Mouse (Mus musculus): ENCODE data around the gene Serpinb9b. TPM values are rescaled to one million over a fixed set of nuclear protein-coding genes. Genes with fewer than 3 reads are reported as not detected.
"Not testable (repeated sequence)": the region's sequence is repeated elsewhere in the genome, so short reads cannot be mapped to it uniquely, and the experiment has no call there.

Serpinb9b gene
- polyA plus RNA-seq (2012; rRNA removed): 0.05 TPM in 1 of 2 replicates, not detected in the other

DNA sequence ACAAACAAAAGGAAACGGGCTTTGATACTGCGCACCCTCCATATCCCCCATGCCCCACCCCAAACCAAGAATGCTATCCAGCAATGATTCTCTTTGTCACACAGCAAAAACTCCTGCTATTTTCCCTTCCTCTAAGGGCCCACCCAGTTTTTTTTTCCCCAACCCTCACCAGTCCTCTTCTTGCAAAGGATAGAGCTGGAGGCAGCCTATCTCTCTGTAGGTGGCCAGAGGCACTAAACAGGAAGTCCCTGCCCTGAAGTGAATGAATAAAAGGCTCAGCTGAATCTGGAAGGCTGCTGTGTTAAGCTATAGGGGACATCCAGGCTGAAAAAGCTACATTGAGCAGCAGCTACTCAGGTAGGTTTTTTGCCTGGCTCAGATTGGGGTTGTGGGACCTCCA lies at the start of gene Serpinb9b:
Serpinb9b (plus strand) TSS at position 173 of the 400 bp plus-strand sequence.
- no peak for DNase-seq (ENCODE audit: low read depth, low spot score)
- 56% methylated on average over 2 of the region's 2 CpGs for WGBS

DNA sequence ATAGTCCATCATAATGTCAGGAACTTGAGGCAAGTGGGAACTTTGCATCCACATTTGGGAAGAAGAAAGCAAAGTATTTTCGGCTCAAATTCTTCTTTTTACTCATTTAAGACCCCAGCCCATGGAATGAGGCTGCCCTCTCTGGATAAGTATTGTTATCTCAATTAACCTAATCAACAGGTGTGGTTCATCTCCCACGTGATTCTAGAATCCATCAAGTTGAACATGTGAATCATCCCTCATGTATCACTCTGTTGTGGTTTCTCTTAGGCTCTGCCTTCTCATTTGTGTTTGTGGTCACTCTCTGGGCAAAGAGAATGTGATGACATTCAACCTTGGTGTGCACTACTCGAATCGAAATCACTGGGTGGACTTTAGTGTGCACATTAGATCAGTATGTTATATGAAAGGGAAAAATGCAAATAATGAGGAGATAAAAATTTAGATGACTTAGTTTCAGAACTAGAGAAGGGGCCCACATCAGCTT lies 44.6 kb upstream of the Serpinb9b start:
- WGBS: 76% methylated on average over 4 of the region's 4 CpGs
- no peak for DNase-seq (ENCODE audit: low read depth, low spot score)

DNA sequence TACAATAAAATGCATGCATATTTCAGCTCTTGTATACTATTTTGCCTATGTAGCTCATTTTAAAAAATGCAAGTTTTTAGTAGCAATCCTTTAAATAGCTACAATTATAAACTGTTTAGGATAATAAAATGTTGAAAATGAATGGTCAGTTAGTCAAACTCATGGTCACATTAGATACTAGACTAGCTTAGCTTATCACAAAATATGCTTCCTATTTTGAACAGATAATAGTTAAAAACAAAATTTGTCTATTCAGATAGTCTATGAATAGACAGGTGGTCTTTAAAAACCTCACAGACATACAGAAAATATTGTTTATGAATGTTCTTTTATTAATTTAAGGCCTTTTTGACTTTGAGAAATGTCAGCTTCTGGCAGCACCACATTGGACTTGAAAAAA lies 41.0 kb upstream of the Serpinb9b start:
- no peak for DNase-seq (ENCODE audit: low read depth, low spot score)

DNA sequence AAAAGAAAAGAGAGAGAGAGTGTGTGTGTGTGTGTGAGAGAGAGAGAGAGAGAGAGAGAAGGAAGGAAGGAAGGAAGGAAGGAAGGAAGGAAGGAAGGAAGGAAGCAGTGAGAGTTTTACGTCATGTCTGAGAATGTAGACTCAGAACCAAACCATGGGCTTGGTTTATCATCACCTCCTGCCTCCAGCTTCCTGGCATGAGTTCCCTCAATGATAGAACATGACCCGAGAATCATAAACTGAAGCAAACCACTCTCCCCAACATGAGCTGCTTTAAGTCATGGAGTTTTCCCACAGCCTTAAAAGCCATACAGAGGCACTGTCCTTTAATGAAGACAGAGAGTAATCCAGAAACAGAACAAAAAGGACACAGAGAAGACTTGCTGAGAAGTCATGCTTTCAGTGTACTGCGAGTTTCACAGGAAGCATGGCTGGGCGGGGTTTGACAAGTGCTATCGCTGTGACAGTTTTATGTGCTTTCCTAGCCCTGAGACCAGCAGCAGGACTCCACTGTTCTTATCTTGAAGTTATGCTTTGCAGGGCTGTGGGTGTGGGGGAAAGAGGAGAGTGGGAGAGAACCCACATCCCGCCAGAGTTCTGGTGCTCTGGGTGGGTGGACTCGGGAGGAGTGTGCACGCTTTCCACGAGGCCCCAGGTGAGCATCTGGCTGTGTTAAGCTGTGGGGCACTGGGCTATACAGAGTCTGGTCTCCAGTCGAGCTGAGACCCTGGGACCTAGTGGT lies 33.9 kb upstream of the Serpinb9b start:
- 18% methylated on average over 10 of the region's 10 CpGs for WGBS
- DNase-seq (ENCODE audit: low read depth, low spot score): no peak

DNA sequence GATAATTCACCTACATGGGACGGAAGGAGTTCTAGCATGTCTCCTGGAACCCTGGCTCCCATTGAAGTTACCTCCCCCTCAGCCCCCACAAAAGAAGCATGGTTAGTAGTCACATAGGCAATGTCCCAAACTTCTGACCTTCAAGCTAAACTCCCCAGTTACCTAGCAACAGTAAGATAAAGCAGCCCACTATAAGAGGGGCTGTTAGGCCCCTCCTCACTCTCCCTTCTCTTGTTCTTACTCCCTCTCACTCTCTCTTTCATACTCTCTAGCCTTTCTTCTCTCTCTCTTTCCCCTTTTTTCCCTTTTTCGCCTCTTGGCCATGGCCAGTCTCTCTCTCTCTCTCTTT lies 33.3 kb upstream of the Serpinb9b start:
- no peak for DNase-seq (ENCODE audit: low read depth, low spot score)
- WGBS: 79% methylated on average over 2 of the region's 2 CpGs

DNA sequence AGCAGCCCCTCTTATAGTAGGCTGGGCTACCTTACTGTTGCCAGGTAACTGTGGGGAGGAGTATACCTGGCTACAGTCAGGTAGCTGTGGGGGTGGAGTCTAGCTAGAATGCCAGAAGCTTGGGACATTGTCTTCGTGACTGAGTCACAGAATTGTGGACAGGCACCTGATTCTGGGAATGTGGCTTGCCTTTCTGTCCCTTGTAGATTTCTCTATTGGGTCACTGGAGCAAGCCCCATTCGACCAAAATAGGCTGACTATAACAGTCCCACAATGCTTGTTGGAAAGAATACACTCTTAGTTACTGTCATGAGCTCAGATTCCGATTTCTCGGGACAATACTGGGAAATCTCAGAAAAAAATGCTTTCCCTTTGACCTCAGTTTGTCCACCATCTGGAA lies 32.2 kb upstream of the Serpinb9b start:
- 58% methylated on average over 4 of the region's 4 CpGs for WGBS
- DNase-seq (ENCODE audit: low read depth, low spot score): no peak

DNA sequence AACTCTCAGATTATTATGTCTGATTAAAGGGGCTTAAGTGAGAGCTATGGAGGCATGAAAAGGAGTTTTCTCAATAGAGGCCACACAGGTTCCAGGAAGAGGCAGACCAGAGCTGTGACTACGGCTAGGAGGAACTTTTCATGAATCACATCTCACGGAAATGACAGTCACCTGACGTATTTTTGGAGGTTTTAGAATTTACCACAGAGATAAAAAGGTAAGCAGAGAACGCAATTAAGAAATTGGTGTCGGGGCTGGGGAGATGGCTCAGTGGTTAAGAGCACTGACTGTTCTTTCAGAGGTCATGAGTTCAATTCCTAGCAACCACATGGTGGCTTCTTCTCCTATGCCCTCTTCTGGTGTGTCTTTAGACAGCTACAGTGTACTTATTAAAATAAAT lies 25.9 kb upstream of the Serpinb9b start:
- DNase-seq (ENCODE audit: low read depth, low spot score): no peak
- 91% methylated on average over 5 of the region's 5 CpGs for WGBS

DNA sequence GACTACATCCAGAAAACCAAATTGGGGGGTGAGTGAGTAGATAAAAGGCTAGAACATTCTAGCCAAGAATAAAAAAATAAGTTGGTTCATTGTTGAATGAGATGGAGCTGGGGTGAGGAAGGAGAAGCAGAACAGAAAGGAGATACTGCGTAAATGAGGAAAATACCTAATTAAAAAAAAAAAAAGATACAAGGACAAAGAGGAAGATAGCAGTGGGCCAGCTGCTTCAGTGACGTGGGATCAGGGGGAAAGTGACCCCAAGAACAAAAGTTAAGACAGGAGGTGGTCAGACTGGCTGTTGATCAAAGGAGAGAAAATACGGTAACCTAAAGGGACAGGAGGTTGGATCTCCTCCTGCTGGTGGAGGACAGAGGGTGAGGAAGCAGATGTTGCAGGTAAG lies 24.3 kb upstream of the Serpinb9b start, which contains the start of gene Serpinb9:
Serpinb9 (plus strand) TSS at position 301 of the 400 bp plus-strand sequence.
- 95% methylated on average over 3 of the region's 3 CpGs for WGBS
- no peak for DNase-seq (ENCODE audit: low read depth, low spot score)

DNA sequence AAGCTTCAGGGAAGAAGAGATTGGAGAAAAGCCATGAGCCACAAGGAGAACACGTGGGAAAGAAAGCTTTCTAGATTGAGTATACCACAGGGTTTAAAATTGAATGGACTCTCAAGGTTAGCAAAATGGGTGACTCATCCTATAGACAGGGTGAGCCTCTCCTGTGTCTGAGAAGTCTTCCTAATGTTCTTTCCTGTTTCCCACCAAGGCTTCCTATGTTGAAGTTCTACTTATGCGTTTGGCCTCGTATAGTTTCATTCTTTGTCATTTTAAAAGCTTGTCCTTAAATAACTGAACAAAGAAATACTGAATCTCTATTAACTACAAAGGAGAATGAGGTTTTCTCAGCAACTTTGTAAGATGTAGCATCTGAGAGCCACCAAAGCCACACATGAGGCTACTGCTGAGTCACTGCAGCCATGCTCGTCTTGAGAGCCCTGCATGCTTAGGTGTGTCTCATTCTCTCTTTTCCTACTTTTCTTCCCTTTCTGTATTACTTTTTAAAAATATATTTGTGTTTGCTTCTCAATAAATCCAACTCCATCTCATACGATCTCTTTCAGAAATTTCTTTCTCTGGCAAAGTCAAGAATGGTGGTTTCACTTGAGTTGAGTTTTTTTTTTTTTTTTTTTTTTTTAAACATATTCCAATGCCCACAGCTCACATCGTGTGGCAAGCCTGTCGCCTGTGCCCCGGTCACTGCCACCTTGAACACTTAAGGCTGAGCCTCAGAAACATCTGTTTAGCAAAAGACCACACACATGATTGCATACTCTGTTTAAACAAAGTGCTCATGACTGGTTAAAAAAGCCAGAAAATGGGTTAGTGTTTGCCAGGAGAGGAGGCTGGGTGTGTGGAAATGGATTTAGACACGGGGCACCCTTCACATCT lies 23.4 kb upstream of the Serpinb9b start:
- no peak for DNase-seq (ENCODE audit: low read depth, low spot score)
- 40% methylated on average over 9 of the region's 9 CpGs for WGBS

DNA sequence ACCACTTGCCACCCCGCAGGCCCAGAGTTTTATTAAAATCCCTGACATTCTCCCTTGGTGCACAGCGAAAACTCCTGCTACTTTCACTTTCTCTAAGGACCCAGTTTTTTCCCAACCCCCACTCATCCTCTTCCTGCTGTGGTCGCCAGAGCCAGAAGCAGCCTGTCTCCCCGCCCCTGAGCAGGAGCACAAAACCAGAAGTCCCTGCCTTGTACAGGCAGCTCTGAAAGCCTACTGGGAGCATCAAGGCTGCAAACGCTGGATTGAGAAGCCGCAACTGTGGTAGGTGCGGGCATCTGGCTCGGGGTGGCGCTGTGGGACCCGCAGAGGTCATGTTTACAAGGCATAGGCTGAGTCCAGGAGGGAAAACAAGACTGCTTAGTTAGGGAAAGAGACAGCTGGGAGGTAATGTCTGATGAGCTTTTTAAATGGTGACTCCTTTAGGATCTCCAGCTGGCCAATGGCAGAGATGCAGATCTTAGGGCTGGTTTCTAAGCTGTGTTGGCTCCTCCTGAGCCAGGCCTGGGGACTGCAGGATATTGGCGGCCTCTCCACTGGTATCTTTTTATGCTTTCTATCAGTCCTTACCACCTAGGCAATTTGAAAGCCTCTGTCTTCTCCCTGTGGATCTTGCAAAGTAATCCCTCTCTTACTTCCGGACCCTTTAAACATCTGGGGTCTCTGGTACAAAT lies 22.7 kb upstream of the Serpinb9b start:
- 9% methylated on average over 12 of the region's 12 CpGs for WGBS
- DNase-seq (ENCODE audit: low read depth, low spot score): peak; percentile 48

DNA sequence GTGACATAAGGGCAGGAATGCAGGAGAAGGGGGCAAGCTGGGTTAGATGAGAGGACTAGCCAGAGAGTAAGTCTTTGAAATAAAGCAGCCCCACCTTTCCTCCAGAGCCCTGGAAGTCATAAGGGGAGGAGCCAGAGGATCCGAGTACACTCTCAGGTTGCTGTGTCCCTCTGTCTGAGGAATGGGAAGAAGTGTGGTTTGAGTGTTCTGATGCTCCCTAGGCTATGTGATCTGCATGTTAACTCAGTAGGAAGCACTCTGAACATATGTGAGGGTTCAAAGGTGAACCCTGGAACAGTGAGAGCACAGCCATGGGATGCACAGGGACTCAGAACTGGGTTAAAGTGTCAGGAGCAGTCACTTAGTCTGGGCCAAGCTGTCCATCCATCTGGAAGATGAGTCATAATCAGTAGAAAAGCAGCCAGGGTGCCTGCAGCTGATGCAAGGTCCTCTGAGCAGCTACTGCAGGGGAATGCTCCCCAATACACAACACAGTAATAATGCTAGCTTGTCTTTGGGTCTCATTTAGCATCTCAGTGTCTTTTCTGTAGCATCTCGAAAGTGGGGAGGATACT lies 21.6 kb upstream of the Serpinb9b start:
- no peak for DNase-seq (ENCODE audit: low read depth, low spot score)
- 54% methylated on average over 2 of the region's 2 CpGs for WGBS

DNA sequence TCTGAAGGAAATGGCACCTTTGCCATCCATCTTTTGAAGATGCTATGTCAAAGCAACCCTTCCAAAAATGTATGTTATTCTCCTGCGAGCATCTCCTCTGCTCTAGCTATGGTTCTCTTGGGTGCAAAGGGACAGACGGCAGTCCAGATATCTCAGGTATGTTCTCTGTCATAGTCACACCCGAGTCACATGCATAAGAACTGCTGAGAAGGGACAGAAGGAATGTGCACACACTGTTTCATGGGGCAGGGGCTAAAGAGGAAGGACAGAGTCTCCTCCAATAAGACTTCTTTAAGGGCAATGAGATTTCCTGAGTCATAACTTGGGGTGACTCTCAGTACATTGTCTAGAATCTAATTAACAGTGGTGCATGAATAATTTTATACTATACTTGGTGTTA lies 20.7 kb upstream of the Serpinb9b start:
- WGBS: 84% methylated on average over 3 of the region's 3 CpGs
- no peak for DNase-seq (ENCODE audit: low read depth, low spot score)

DNA sequence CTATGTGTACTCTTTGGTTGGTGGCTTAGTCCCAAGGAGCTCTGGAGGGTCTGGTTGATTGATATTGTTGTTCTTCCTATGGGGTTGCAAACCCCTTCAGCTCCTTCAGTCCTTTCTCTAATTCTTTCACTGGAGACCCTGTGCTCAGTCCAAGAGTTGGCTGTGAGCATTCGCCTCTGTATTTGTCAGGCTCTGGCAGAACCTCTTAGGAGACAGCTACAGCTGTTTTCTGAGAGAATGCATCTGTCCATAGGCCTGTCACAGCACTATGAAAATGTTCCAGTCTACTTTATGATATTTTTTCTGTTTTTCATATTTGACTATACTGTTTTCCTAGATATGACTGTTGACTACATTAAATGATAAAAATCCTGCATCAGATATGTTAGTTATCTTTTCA lies 14.8 kb upstream of the Serpinb9b start:
- 85% methylated on average over 1 of the region's 1 CpGs for WGBS

DNA sequence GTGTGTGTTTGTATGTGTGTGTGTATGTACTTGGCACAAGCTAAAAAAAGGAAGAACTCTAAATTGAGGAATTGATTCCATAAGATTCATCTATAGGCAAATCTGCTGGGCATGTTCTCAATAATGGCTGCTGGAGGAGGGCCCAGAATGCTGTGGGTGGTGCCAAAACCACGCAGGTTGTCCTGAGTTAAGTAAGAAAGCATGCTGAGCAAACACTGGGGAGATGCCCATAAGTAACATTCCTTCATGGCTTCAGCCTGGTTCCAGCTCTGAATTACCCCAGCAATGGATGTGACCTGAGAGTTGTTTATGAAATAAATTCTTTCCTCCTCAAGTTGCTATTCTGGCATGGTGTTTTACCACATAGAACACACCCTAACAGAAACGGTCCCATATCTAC lies 13.9 kb upstream of the Serpinb9b start:
- 30% methylated on average over 2 of the region's 2 CpGs for WGBS

More for the DNA sequence above, 14.8 kb upstream of the Serpinb9b start:
- no peak for DNase-seq (ENCODE audit: low read depth, low spot score)

DNA sequence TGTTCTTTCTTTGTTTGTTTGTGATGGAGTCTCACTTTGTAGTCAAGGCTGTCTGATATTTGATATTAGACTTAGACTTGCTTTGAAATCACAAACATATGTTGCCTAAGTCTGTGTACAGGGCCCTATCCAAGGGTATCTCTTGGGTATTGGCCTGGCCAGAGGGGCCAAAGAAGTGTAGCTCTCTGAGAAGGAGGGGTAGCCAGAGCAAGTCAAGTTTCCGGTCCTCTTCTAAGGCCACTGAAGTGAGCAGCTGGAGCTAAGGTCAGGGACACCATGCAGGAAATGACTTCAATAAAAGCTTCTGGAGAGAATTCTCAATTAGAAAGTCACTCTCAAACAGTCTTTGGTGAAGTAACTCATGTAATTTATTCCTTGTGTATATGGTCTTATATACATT lies 4.8 kb upstream of the Serpinb9b start:
- 88% methylated on average over 1 of the region's 1 CpGs for WGBS
- no peak for DNase-seq (ENCODE audit: low read depth, low spot score)

More for the DNA sequence above, 13.9 kb upstream of the Serpinb9b start:
- no peak for DNase-seq (ENCODE audit: low read depth, low spot score)

DNA sequence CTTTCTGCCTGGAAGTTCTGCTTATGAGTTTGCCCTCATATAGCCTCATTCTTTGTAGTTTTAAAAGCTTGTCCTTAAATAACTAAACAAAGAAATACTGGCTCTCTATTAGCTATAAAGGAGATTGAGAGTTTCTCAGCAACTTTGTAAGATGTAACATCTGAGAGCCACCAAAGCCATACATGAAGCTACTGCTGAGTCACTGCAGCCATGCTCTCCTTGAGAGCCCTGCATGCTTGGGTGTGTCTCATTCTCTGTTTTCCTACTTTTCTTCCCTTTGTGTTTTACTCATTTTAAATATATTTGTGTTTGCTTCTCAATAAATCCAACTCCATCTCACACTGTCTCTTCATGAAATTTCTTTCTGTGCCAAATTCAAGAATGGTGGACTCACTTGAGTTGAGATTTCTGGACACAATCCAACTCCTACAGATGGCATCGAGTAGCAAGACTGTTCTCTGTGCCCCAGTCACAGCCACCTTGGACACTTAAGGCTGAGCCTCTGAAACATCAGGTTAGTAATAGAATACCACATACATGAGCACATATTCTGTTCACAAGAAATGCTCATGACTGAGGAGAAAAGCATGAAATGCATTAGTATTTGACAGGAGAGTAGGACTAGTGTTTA lies 674 bp upstream of the Serpinb9b start:
- DNase-seq (ENCODE audit: low read depth, low spot score): no peak
- 35% methylated on average over 1 of the region's 1 CpGs for WGBS

DNA sequence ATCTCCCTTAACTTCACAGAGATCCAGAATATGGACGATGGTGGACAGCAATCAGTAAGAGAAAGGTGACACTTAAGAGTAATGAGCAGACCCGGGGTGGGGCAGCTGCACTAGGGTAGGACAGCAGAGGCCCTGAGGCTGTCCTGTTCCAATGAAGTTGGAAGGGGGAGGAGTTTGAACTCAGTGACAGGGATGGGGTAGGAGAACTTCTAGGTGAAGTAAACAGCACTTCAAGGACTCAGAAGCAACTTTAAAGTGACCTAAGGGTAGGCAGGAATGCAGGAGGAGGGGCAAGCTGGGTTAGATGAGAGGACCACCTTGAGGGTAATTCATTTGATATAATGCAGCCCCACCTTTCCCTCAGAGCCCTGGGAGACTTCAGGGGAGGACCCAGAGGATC lies 930 bp downstream of the Serpinb9b start:
- 17% methylated on average over 2 of the region's 2 CpGs for WGBS
- DNase-seq (ENCODE audit: low read depth, low spot score): no peak

DNA sequence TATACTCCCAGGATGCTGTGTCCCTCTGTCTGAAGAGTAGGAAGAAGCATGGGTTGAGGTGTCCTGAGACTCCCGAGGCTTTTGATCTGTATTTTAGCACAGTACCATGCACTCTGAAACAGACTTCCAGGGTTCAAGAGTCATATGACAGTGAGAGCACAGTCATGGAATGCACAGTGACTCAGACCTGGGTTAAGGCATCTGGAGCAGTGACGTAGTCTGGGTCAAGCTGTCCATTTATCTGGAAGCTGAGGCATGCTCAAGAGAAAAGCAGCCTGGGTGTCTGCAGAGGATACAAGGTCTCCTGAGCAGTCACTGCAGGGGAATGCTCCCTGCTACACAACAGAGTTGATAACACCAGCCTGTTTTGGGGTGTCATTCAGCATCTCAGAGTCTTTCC lies 1.3 kb downstream of the Serpinb9b start:
- DNase-seq (ENCODE audit: low read depth, low spot score): no peak
- 37% methylated on average over 2 of the region's 2 CpGs for WGBS

DNA sequence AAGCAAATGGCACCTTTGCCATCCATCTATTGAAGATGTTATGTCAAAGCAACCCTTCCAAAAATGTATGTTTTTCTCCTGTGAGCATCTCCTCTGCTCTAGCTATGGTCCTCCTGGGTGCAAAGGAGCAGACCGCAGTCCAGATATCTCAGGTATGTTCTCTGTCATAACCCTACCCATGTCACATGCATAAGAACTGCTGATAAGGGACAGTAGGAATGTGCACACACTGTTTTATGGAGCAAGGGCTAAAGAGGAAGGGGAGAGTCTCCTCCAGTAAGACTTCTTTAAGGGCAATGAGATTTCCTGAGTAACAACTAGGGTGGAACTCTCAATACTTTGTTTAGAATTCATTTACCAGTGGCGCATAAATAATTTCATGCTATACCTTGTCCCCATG lies 2.3 kb downstream of the Serpinb9b start:
- not testable (repeated sequence) for DNase-seq (ENCODE audit: low read depth, low spot score)
- 84% methylated on average over 2 of the region's 2 CpGs for WGBS
